In the genomic region with DNA sequence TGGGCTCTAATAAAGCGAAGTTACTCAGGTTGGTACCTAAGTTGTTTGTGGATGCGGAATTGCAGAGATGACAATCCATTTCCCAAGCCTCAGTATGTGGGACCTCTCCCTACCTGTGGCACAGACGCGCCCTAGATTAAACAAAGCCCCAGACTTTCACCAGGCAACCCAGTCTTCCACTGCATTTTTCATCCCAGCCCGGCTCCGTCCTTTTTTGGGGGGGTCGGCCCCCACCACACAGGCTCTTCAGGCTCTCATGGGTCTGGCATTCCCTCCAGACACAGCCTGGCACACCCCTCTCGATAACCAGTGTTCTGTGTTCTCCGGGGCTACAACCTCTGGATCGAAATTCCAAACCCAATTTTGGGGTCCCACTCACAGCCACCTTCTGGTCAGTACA, we compare ENCODE assay signal across 8 mouse cellular contexts. TPM values are rescaled to one million over a fixed set of nuclear protein-coding genes. Genes with fewer than 3 reads are reported as not detected.
DNase-seq lines count a peak whose midpoint lies in the region; ATAC-seq and TF ChIP-seq lines count a peak whose summit lies in the region.

No protein-coding gene starts in this region.

- no peak overlapping the region for H3K27ac ChIP-seq in heart, adult 2 months
- peak overlapping the region; percentile 59; the same call in 1 of the 2 replicates for H3K27ac ChIP-seq in forebrain, embryonic 16.5 days (ENCODE audit: low read length)
- H3K27ac ChIP-seq in liver, embryonic 16.5 days (ENCODE audit: low read length) = no peak overlapping the region

- no peaks in the 10 kb centered on the region for H3K79me3 ChIP-seq in C2C12 (ENCODE audit: low read depth)

- TF ChIP-seq EP300 in heart, adult 2 months (IDR thresholded peaks at IDR 0.05; ENCODE audit: insufficient read depth, low read depth, low read length) = no peak

- H3K36me3 ChIP-seq in heart, adult 2 months (ENCODE audit: control insufficient read depth, insufficient read depth, low read length) = no peaks in the 10 kb centered on the region
- no peaks in the 10 kb centered on the region for H3K36me3 ChIP-seq in C2C12 (ENCODE audit: control insufficient read depth, insufficient read depth)
- H3K36me3 ChIP-seq in forebrain, embryonic 16.5 days (ENCODE audit: control insufficient read depth, insufficient read depth) = no peaks in the 10 kb centered on the region
- no peaks in the 10 kb centered on the region for H3K36me3 ChIP-seq in liver, embryonic 16.5 days (ENCODE audit: control insufficient read depth, insufficient read depth)

- peaks cover 3% of the 10 kb centered on the region for H3K4me1 ChIP-seq in heart, adult 2 months (ENCODE audit: control insufficient read depth, insufficient read depth, low read length)
- peaks cover 18% of the 10 kb centered on the region for H3K4me1 ChIP-seq in forebrain, embryonic 16.5 days (replicated peaks; ENCODE audit: control insufficient read depth, insufficient read depth, low read length)
- H3K4me1 ChIP-seq in liver, embryonic 16.5 days (ENCODE audit: control insufficient read depth, low read depth, low read length) = peaks cover 19% of the 10 kb centered on the region

- peaks cover 4% of the 10 kb centered on the region for H3K27me3 ChIP-seq in heart, adult 2 months (ENCODE audit: control insufficient read depth, insufficient read depth, low read length)
- no peaks in the 10 kb centered on the region for H3K27me3 ChIP-seq in C2C12 (ENCODE audit: control insufficient read depth, insufficient read depth, insufficient read length)
- no peaks in the 10 kb centered on the region for H3K27me3 ChIP-seq in forebrain, embryonic 16.5 days (replicated peaks; ENCODE audit: control insufficient read depth, insufficient read depth, low read length)
- H3K27me3 ChIP-seq in liver, embryonic 16.5 days (ENCODE audit: control insufficient read depth, insufficient read depth, low read depth, low read length) = no peaks in the 10 kb centered on the region

- ATAC-seq in forebrain, embryonic 16.5 days = peak; percentile 1
- no peak for ATAC-seq in liver, embryonic 16.5 days (ENCODE audit: low read depth)
- no peak for ATAC-seq in monocyte, adult 5-6 weeks (replicated peaks; ENCODE audit: insufficient number of reproducible peaks, low FRiP score, low TSS enrichment, poor library complexity, severe bottlenecking)

- TF ChIP-seq CTCF in heart, adult 2 months (IDR thresholded peaks at IDR 0.05) = no peak
- no peak for TF ChIP-seq CTCF in C2C12 (IDR thresholded peaks at IDR 0.05; ENCODE audit: control insufficient read depth, insufficient read depth, insufficient read length)

- DNase-seq in heart, adult 2 months = no peak
- DNase-seq in heart, postnatal 4 days = no peak
- no peak for DNase-seq in adrenal gland, adult 18-20 months (ENCODE audit: low spot score in 2 of 2)
- no peak for DNase-seq in T-cell, adult 2 months (ENCODE audit: low spot score)

- H3K4me3 ChIP-seq in heart, adult 2 months = peak overlapping the region; percentile 41
- peak overlapping the region; percentile 57 for H3K4me3 ChIP-seq in C2C12 (ENCODE audit: insufficient read depth, poor library complexity, severe bottlenecking)
- peak overlapping the region; percentile 71 for H3K4me3 ChIP-seq in forebrain, embryonic 16.5 days (replicated peaks; ENCODE audit: low read length)
- H3K4me3 ChIP-seq in liver, embryonic 16.5 days (ENCODE audit: low read depth, low read length) = peak overlapping the region; percentile 62

- H3ac ChIP-seq in C2C12 (ENCODE audit: control insufficient read depth, insufficient read length, low read depth) = peak overlapping the region; percentile 81

- WGBS in heart, adult 2 months = 15% methylated on average over 10 of the region's 10 CpGs
- WGBS in forebrain, embryonic 16.5 days = 5% methylated on average over 10 of the region's 10 CpGs
- 12% methylated on average over 10 of the region's 10 CpGs for WGBS in liver, embryonic 16.5 days (ENCODE audit: insufficient replicate concordance)

- H3K4me2 ChIP-seq in forebrain, embryonic 16.5 days (ENCODE audit: low read length) = peak overlapping the region; percentile 93
- peak overlapping the region; percentile 77 for H3K4me2 ChIP-seq in liver, embryonic 16.5 days (ENCODE audit: low read depth, low read length)

- intact Hi-C loops in heart, adult 2 months (cut with DNase I) = loop anchor here (5.0 kb wide), 2 partner anchors 103 to 153 kb away; partner anchors contain the start of genes Exosc1, Mms19, Ubtd1 and Zdhhc16

- no peak for TF ChIP-seq POLR2A in heart, adult 2 months (IDR thresholded peaks at IDR 0.05; ENCODE audit: insufficient read depth, low read depth, low read length)

- H3K79me2 ChIP-seq in heart, adult 2 months (replicated peaks; ENCODE audit: control insufficient read depth, insufficient read depth, low read length) = no peaks in the 10 kb centered on the region
- peaks cover 10% of the 10 kb centered on the region for H3K79me2 ChIP-seq in C2C12 (ENCODE audit: control insufficient read depth, insufficient read depth)

- no peaks in the 10 kb centered on the region for H3K9me3 ChIP-seq in forebrain, embryonic 16.5 days (ENCODE audit: control insufficient read depth, low read length)
- no peaks in the 10 kb centered on the region for H3K9me3 ChIP-seq in liver, embryonic 16.5 days (replicated peaks; ENCODE audit: control insufficient read depth, low read length)

- H3K9ac ChIP-seq in heart, adult 2 months (ENCODE audit: low read depth, low read length) = peak overlapping the region; percentile 17
- H3K9ac ChIP-seq in forebrain, embryonic 16.5 days (replicated peaks; ENCODE audit: low read depth, low read length) = peak overlapping the region; percentile 80
- peak overlapping the region; percentile 49; the same call in 1 of the 2 replicates for H3K9ac ChIP-seq in liver, embryonic 16.5 days (ENCODE audit: low read depth, low read length)

TF ChIP-seq in C2C12, 6 proteins besides CTCF, POLR2A, EP300 and RAD21:
- TF ChIP-seq FOSL1 (IDR thresholded peaks at IDR 0.05; ENCODE audit: insufficient read depth, low read length, poor library complexity, severe bottlenecking) = no peak
- no peak for TF ChIP-seq CEBPB (IDR thresholded peaks at IDR 0.05; ENCODE audit: low read depth)
- no peak for TF ChIP-seq MYOD1 (IDR thresholded peaks at IDR 0.05; ENCODE audit: control insufficient read depth, insufficient read length, low read depth)
- no peak for TF ChIP-seq USF1 (IDR thresholded peaks at IDR 0.05; ENCODE audit: low read depth)
- no peak for TF ChIP-seq MAX (IDR thresholded peaks at IDR 0.05)
- no peak for TF ChIP-seq MYOG (IDR thresholded peaks at IDR 0.05; ENCODE audit: control insufficient read depth, extremely low read depth, insufficient read length)

RNA-seq across cellular contexts. Expression of gene Morn4, which starts 0.5 kb away (rescaled TPM):
- total RNA-seq in heart, adult 2 months (2021) = 1 to 10 TPM; 2.3 to 2.5 TPM
- polyA plus RNA-seq in heart, adult 2 months (2012; rRNA removed) = 5.0 and 5.5 TPM in 2 replicates
- 10 to 100 TPM in 1 of 2 experiments, 1 to 10 TPM in 1; 8.8 to 10.6 TPM for total RNA-seq in heart, postnatal 4 days (2021)
- polyA plus RNA-seq in C2C12 (2012; fragmentation: generic; extraction: Trizol) = 16.5 TPM
- 181 and 182 TPM in 2 replicates for polyA plus RNA-seq in forebrain, embryonic 16.5 days (2015; fragmentation: Nextera tagmentation; extraction: Ambion mirVana)
- 1.1 TPM in 2 replicates for polyA plus RNA-seq in liver, embryonic 16.5 days (2015; fragmentation: Nextera tagmentation; extraction: Ambion mirVana)
- 1 to 10 TPM; 8.9 to 9.5 TPM for total RNA-seq in adrenal gland, adult 18-20 months (2021)
- total RNA-seq in monocyte, adult 5-6 weeks (2017) = not detected in 3 replicates

RNA-seq across cellular contexts. Expression of gene Pi4k2a, which starts 4.6 kb away (rescaled TPM):
- 10 to 100 TPM; 18.2 to 21.3 TPM for total RNA-seq in heart, adult 2 months (2021)
- 15.1 and 21.4 TPM in 2 replicates for polyA plus RNA-seq in heart, adult 2 months (2012; rRNA removed)
- total RNA-seq in heart, postnatal 4 days (2021) = 10 to 100 TPM; 16.7 to 19.5 TPM
- 18.7 TPM for polyA plus RNA-seq in C2C12 (2012; fragmentation: generic; extraction: Trizol)
- polyA plus RNA-seq in forebrain, embryonic 16.5 days (2015; fragmentation: Nextera tagmentation; extraction: Ambion mirVana) = 28.8 and 31.9 TPM in 2 replicates
- 2.9 and 4.0 TPM in 2 replicates for polyA plus RNA-seq in liver, embryonic 16.5 days (2015; fragmentation: Nextera tagmentation; extraction: Ambion mirVana)
- 10 to 100 TPM; 70.0 to 95.0 TPM for total RNA-seq in adrenal gland, adult 18-20 months (2021)
- total RNA-seq in monocyte, adult 5-6 weeks (2017) = 12.4 to 19.9 TPM (median 16.8 TPM) in 3 replicates

RNA-seq across cellular contexts. Expression of gene 4933411K16Rik, which starts 33.6 kb away (rescaled TPM):
- total RNA-seq in heart, adult 2 months (2021) = under 1 TPM in 1 of 2 experiments, not detected in 1; 0.23 TPM
- 0.41 and 0.73 TPM in 2 replicates for polyA plus RNA-seq in heart, adult 2 months (2012; rRNA removed)
- total RNA-seq in heart, postnatal 4 days (2021) = under 1 TPM; 0.26 to 0.50 TPM
- polyA plus RNA-seq in C2C12 (2012; fragmentation: generic; extraction: Trizol) = 0.18 TPM
- not detected in 2 replicates for polyA plus RNA-seq in forebrain, embryonic 16.5 days (2015; fragmentation: Nextera tagmentation; extraction: Ambion mirVana)
- 0.34 and 0.35 TPM in 2 replicates for polyA plus RNA-seq in liver, embryonic 16.5 days (2015; fragmentation: Nextera tagmentation; extraction: Ambion mirVana)
- under 1 TPM; 0.35 to 0.36 TPM for total RNA-seq in adrenal gland, adult 18-20 months (2021)
- total RNA-seq in monocyte, adult 5-6 weeks (2017) = 0.43 to 0.67 TPM in 2 of 3 replicates, not detected in the other

RNA-seq across cellular contexts. Expression of gene Hoga1, which starts 40.3 kb away (rescaled TPM):
- total RNA-seq in heart, adult 2 months (2021) = 1 to 10 TPM; 1.6 to 2.3 TPM
- polyA plus RNA-seq in heart, adult 2 months (2012; rRNA removed) = 0.85 and 1.4 TPM in 2 replicates
- 1 to 10 TPM; 2.5 to 2.8 TPM for total RNA-seq in heart, postnatal 4 days (2021)
- polyA plus RNA-seq in C2C12 (2012; fragmentation: generic; extraction: Trizol) = 0.30 TPM
- polyA plus RNA-seq in forebrain, embryonic 16.5 days (2015; fragmentation: Nextera tagmentation; extraction: Ambion mirVana) = 0.66 and 0.82 TPM in 2 replicates
- 62.9 and 70.5 TPM in 2 replicates for polyA plus RNA-seq in liver, embryonic 16.5 days (2015; fragmentation: Nextera tagmentation; extraction: Ambion mirVana)
- total RNA-seq in adrenal gland, adult 18-20 months (2021) = 1 to 10 TPM; 4.2 to 6.5 TPM
- total RNA-seq in monocyte, adult 5-6 weeks (2017) = not detected in 3 replicates

RNA-seq across cellular contexts. Expression of gene Avpi1, which starts 43.2 kb away (rescaled TPM):
- total RNA-seq in heart, adult 2 months (2021) = 10 to 100 TPM; 10.0 to 14.4 TPM
- 9.9 and 13.1 TPM in 2 replicates for polyA plus RNA-seq in heart, adult 2 months (2012; rRNA removed)
- 10 to 100 TPM; 17.9 to 19.5 TPM for total RNA-seq in heart, postnatal 4 days (2021)
- 92.7 TPM for polyA plus RNA-seq in C2C12 (2012; fragmentation: generic; extraction: Trizol)
- polyA plus RNA-seq in forebrain, embryonic 16.5 days (2015; fragmentation: Nextera tagmentation; extraction: Ambion mirVana) = 7.4 and 7.5 TPM in 2 replicates
- 22.5 and 24.8 TPM in 2 replicates for polyA plus RNA-seq in liver, embryonic 16.5 days (2015; fragmentation: Nextera tagmentation; extraction: Ambion mirVana)
- total RNA-seq in adrenal gland, adult 18-20 months (2021) = 100 to 1,000 TPM in 1 of 2 experiments, 10 to 100 TPM in 1; 81.8 to 108 TPM
- total RNA-seq in monocyte, adult 5-6 weeks (2017) = 3.7 to 6.4 TPM (median 4.2 TPM) in 3 replicates

Comparison
In these comparisons a context has a peak if more than half of its experiments do, and no peak if none do; other contexts are left out.
1. H3K9ac ChIP-seq: peak in every context shown above with its lines; median percentile 80 in forebrain, embryonic 16.5 days; 49 in liver, embryonic 16.5 days; 17 in heart, adult 2 months.